Mouse (Mus musculus): ENCODE measurements around the gene Lypd6b. TPM values are rescaled to one million over a fixed set of nuclear protein-coding genes. Genes with fewer than 3 reads are reported as not detected.

Lypd6b gene
- polyA plus RNA-seq, 1 experiment, result not detected

GRCm38 (mm10) chr2:49984780-49985179 lies 197.3 kb downstream of the Lypd6b start:
- Histone ChIP-seq H3K4me1 (ENCODE audit: control insufficient read depth, insufficient read depth, low read length) (no peaks in the 10 kb centered on the region), H3K4me3 (ENCODE audit: insufficient read depth, low read length) (no peak overlapping the region), H3K27ac (ENCODE audit: insufficient read depth, low read length) (no peak overlapping the region)
- TF ChIP-seq POLR2A (IDR thresholded peaks at IDR 0.05; ENCODE audit: low read depth, low read length), result no peak
- no peak for TF ChIP-seq CTCF (IDR thresholded peaks at IDR 0.05; ENCODE audit: borderline replicate concordance, insufficient read depth, low read length)

GRCm38 (mm10) chr2:49995841-49996240 lies 208.4 kb downstream of the Lypd6b start:
- Histone ChIP-seq H3K4me3 (ENCODE audit: insufficient read depth, low read length) (no peak overlapping the region), H3K27ac (ENCODE audit: insufficient read depth, low read length) (no peak overlapping the region), H3K4me1 (ENCODE audit: control insufficient read depth, insufficient read depth, low read length) (no peaks in the 10 kb centered on the region)
- no peak for TF ChIP-seq CTCF (IDR thresholded peaks at IDR 0.05; ENCODE audit: borderline replicate concordance, insufficient read depth, low read length)
- TF ChIP-seq POLR2A (IDR thresholded peaks at IDR 0.05; ENCODE audit: low read depth, low read length), result no peak

GRCm38 (mm10) chr2:49997216-49997615 lies 209.7 kb downstream of the Lypd6b start:
- H3K4me3 ChIP-seq (ENCODE audit: insufficient read depth, low read length), result no peak overlapping the region
- no peak for TF ChIP-seq CTCF (IDR thresholded peaks at IDR 0.05; ENCODE audit: borderline replicate concordance, insufficient read depth, low read length)
- no peak for TF ChIP-seq POLR2A (IDR thresholded peaks at IDR 0.05; ENCODE audit: low read depth, low read length)
- no peaks in the 10 kb centered on the region for H3K4me1 ChIP-seq (ENCODE audit: control insufficient read depth, insufficient read depth, low read length)
- no peak overlapping the region for H3K27ac ChIP-seq (ENCODE audit: insufficient read depth, low read length)

Other genes with a start within 250 kb of the Lypd6b start
- 5.2 and 8.6 TPM in 2 replicates for gene Kif5c, start 168.4 kb upstream of the Lypd6b start, polyA plus RNA-seq (2011; ENCODE audit: insufficient read length, low read depth, missing spikeins)